Mouse (Mus musculus) brain, embryonic 14.5 days (tissue): ENCODE measurements around the gene Calu.

Source experiments
- CTCF ChIP-seq: fragments of 200-500 bp; IDR thresholded peaks from 2 replicates; pipeline ENCODE4 v1.5.1; 2012; ENCODE audit warnings: inconsistent platforms, mild to moderate bottlenecking, moderate library complexity, borderline replicate concordance; ENCODE audit not compliant: insufficient read depth, insufficient read length; ENCODE audit errors: extremely low read depth
- POLR2A ChIP-seq: fragments of 200-500 bp; IDR thresholded peaks from 2 replicates; pipeline ENCODE4 v1.6.1; 2012; ENCODE audit warnings: mild to moderate bottlenecking, inconsistent platforms, borderline replicate concordance; ENCODE audit not compliant: poor library complexity, insufficient read depth, insufficient read length, severe bottlenecking; ENCODE audit errors: extremely low read depth

DNA sequence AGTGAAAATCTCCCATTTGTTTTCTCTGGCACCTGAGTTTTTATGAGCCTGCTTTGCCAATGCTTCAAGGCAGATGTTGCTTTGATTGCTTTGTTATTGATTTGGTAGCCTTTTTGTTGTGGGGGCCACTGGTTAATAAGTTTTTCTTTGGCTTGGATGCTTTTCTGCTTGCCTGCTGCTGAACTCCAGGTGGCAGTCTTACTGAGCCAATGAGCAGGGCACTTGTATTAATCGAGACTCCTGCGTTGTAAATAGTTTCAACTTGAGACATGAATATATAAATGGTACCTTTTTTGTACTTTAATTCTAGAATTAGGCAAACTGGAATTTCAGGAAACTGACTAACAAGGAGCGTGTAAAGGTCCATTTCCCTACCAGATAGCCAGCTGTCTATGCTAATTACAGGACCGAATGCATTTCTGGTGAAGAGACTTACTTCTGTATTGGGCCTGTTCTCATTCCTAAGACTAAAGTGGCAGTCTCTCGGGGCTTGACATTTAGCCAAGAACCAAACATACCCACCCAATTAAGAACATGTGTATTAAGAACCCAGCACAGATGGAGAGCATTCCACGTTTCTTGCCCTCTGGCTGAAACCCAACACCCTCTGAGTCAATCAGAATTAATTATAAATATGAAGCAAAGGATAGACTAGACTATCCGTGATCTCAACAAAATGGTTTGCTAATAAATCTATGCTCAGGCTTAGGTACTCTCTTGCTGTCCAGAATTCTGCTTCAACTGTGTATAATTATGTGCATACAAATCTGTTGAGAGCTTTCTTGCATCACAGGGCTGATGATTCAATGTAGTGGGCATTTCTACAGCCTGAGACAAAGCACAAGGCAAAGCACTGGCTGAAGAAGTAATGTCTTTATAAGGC lies 14.6 kb downstream of the Calu start:
- TF ChIP-seq CTCF, result peak; percentile 52; the same call in 1 of the 2 replicates
- no peak for TF ChIP-seq POLR2A
